Mouse (Mus musculus) lung, adult 2 months (tissue): ENCODE data around the gene Fat1. TPM values are rescaled to one million over a fixed set of nuclear protein-coding genes. Genes with fewer than 3 reads are reported as not detected.

Experiments
- DNase-seq: peaks from one replicate; pipeline ENCODE4 v3.0.0; 2022
- H3K4me1 ChIP-seq: fragments of 200-500 bp; 2 replicates; pipeline ENCODE4 v1.6.1; 2011; ENCODE audit warnings: low read length; ENCODE audit not compliant: control insufficient read depth, insufficient read depth
- H3K4me3 ChIP-seq: fragments of 200-500 bp; replicated peaks from 2 replicates; pipeline ENCODE3; 2011; ENCODE audit warnings: low read depth, mild to moderate bottlenecking, control low read depth, low read length; ENCODE audit errors: extremely low read depth
- CTCF ChIP-seq: fragments of 200-500 bp; IDR thresholded peaks from 2 replicates; pipeline ENCODE4 v1.5.1; 2011; ENCODE audit warnings: mild to moderate bottlenecking, low read length, control low read depth; ENCODE audit not compliant: insufficient read depth
- POLR2A ChIP-seq: fragments of 200-500 bp; IDR thresholded peaks from 2 replicates; pipeline ENCODE4 v1.6.1; 2011; ENCODE audit warnings: low read depth, mild to moderate bottlenecking, control low read depth, low read length, borderline replicate concordance; ENCODE audit errors: extremely low read depth
- WGBS: fragments of 180-500 bp; shearing (Covaris S2); methylation state at CpG from one replicate; pipeline ENCODE4 v1.1.7; 2018; 5-methylcytosine and 5-hydroxymethylcytosine counted together
- polyA plus RNA-seq: library from polyadenylated mRNA; depleted of rRNA; stranded (reverse); fragments of >200 nt; gene quantifications from 2 replicates; pipeline ENCODE4 v1.2.3, GENCODE M21; 2012

The Fat1 gene
- polyA plus RNA-seq, 1 experiment = 24.9 TPM

GRCm38 (mm10) chr8:44997829-44998228, 62.6 kb downstream of the Fat1 start:
- DNase-seq = no peak
- TF ChIP-seq CTCF (no peak), POLR2A (no peak)
- Histone ChIP-seq H3K4me1 (peaks cover 3% of the 10 kb centered on the region), H3K4me3 (no peak overlapping the region)
- WGBS = 41% methylated on average over 6 of the region's 6 CpGs

- no peak overlapping the region for H3K4me3 ChIP-seq
Observed at GRCm38 (mm10) chr8:44998275-44998674, 63.0 kb downstream of the Fat1 start.

GRCm38 (mm10) chr8:44998681-44999277, 63.5 kb downstream of the Fat1 start:
- peaks cover 6% of the 10 kb centered on the region for H3K4me1 ChIP-seq
- TF ChIP-seq CTCF (0 out of 2 replicates have a peak, but pooled peaks have one; percentile 21), POLR2A (no peak)
- DNase-seq = peak; percentile 53
- H3K4me3 ChIP-seq = peak overlapping the region; percentile 25
- 17% methylated on average over 11 of the region's 11 CpGs for WGBS

More at GRCm38 (mm10) chr8:44998275-44998674, 63.0 kb downstream of the Fat1 start:
- WGBS = 38% methylated on average over 9 of the region's 9 CpGs
- no peak for DNase-seq
- peaks cover 5% of the 10 kb centered on the region for H3K4me1 ChIP-seq
- TF ChIP-seq POLR2A (no peak), CTCF (no peak)

GRCm38 (mm10) chr8:45001577-45002197, 66.4 kb downstream of the Fat1 start:
- TF ChIP-seq CTCF = no peak
- no peak for TF ChIP-seq POLR2A
- no peak for DNase-seq
- peaks cover 6% of the 10 kb centered on the region for H3K4me1 ChIP-seq
- 60% methylated on average over 8 of the region's 8 CpGs for WGBS
- H3K4me3 ChIP-seq = no peak overlapping the region

GRCm38 (mm10) chr8:45002686-45003085, 67.4 kb downstream of the Fat1 start:
- no peak for TF ChIP-seq CTCF
- no peak for TF ChIP-seq POLR2A
- WGBS = 62% methylated on average over 4 of the region's 4 CpGs
- Histone ChIP-seq H3K4me3 (no peak overlapping the region), H3K4me1 (peaks cover 6% of the 10 kb centered on the region)
- no peak for DNase-seq

- DNase-seq = no peak
- TF ChIP-seq CTCF = no peak
- no peak for TF ChIP-seq POLR2A
- peaks cover 3% of the 10 kb centered on the region for H3K4me1 ChIP-seq
- 49% methylated on average over 3 of the region's 3 CpGs for WGBS
- H3K4me3 ChIP-seq = no peak overlapping the region
Observed at GRCm38 (mm10) chr8:45004021-45004420, 68.8 kb downstream of the Fat1 start.

- no peaks in the 10 kb centered on the region for H3K4me1 ChIP-seq
- TF ChIP-seq CTCF = peak; percentile 59
- no peak for TF ChIP-seq POLR2A
- WGBS = 43% methylated on average over 4 of the region's 4 CpGs
- DNase-seq = peak; percentile 52
- no peak overlapping the region for H3K4me3 ChIP-seq
Observed at GRCm38 (mm10) chr8:45010685-45011084, 75.4 kb downstream of the Fat1 start.

GRCm38 (mm10) chr8:45011774-45012173, 76.5 kb downstream of the Fat1 start:
- no peak overlapping the region for H3K4me3 ChIP-seq
- H3K4me1 ChIP-seq = no peaks in the 10 kb centered on the region
- WGBS = 78% methylated on average over 12 of the region's 12 CpGs
- TF ChIP-seq POLR2A (no peak), CTCF (no peak)
- no peak for DNase-seq

GRCm38 (mm10) chr8:45013852-45014251, 78.6 kb downstream of the Fat1 start:
- no peaks in the 10 kb centered on the region for H3K4me1 ChIP-seq
- H3K4me3 ChIP-seq = no peak overlapping the region
- DNase-seq = no peak
- TF ChIP-seq POLR2A = no peak
- 92% methylated on average over 8 of the region's 8 CpGs for WGBS

GRCm38 (mm10) chr8:45014498-45015067, 79.3 kb downstream of the Fat1 start:
- DNase-seq = no peak
- H3K4me1 ChIP-seq = no peaks in the 10 kb centered on the region
- H3K4me3 ChIP-seq = no peak overlapping the region
- 82% methylated on average over 11 of the region's 11 CpGs for WGBS
- TF ChIP-seq POLR2A (no peak), CTCF (no peak)

GRCm38 (mm10) chr8:45015876-45016275, 80.6 kb downstream of the Fat1 start:
- TF ChIP-seq CTCF (no peak), POLR2A (no peak)
- no peak for DNase-seq
- Histone ChIP-seq H3K4me3 (no peak overlapping the region), H3K4me1 (no peaks in the 10 kb centered on the region)
- WGBS = 94% methylated on average over 8 of the region's 8 CpGs
